In genomic region chr11:106158930-106159215, GRCm38 (mm10) we compare ENCODE assay signal across 8 mouse cellular contexts. TPM values are rescaled to one million over a fixed set of nuclear protein-coding genes. Genes with fewer than 3 reads are reported as not detected.
DNase-seq lines count a peak whose midpoint lies in the region; ATAC-seq and TF ChIP-seq lines count a peak whose summit lies in the region.

No protein-coding gene starts in this region.

- no peaks in the 10 kb centered on the region for H3K36me3 ChIP-seq in liver, adult 2 months (ENCODE audit: control insufficient read depth, insufficient read depth, low read length)
- H3K36me3 ChIP-seq in embryonic facial prominence, embryonic 12.5 days: peaks cover 61% of the 10 kb centered on the region
- peaks cover 50% of the 10 kb centered on the region for H3K36me3 ChIP-seq in intestine, embryonic 14.5 days (ENCODE audit: control insufficient read depth, insufficient read depth, low read length)
- H3K36me3 ChIP-seq in myocyte (ENCODE audit: control insufficient read depth, insufficient read depth): no peaks in the 10 kb centered on the region

- DNase-seq in liver, adult 2 months (ENCODE audit: extremely low read depth, low read depth, low spot score): no peak
- no peak for DNase-seq in liver
- peak; percentile 70 for DNase-seq in intestine, embryonic 14.5 days (ENCODE audit: low spot score)
- DNase-seq in adrenal gland, postnatal 10 days: no peak
- no peak for DNase-seq in gastrocnemius, postnatal 36 days
- no peak for DNase-seq in frontal cortex, postnatal 14 days (ENCODE audit: low spot score in 2 of 2)

- peak overlapping the region; percentile 92 for H3K4me2 ChIP-seq in embryonic facial prominence, embryonic 12.5 days (replicated peaks)
- H3K4me2 ChIP-seq in intestine, embryonic 14.5 days (ENCODE audit: low read length): peak overlapping the region; percentile 85
- H3K4me2 ChIP-seq in myocyte (ENCODE audit: low read depth): peak overlapping the region; percentile 63

- H3K27ac ChIP-seq in liver, adult 2 months (replicated peaks; ENCODE audit: insufficient read depth, low read depth, low read length): no peak overlapping the region
- H3K27ac ChIP-seq in embryonic facial prominence, embryonic 12.5 days: peak overlapping the region; percentile 99
- H3K27ac ChIP-seq in intestine, embryonic 14.5 days (ENCODE audit: low read depth): peak overlapping the region; percentile 96

- H3K4me1 ChIP-seq in liver, adult 2 months (ENCODE audit: control insufficient read depth, insufficient read depth, low read length): peaks cover 16% of the 10 kb centered on the region
- H3K4me1 ChIP-seq in embryonic facial prominence, embryonic 12.5 days: peaks cover 41% of the 10 kb centered on the region
- H3K4me1 ChIP-seq in intestine, embryonic 14.5 days (replicated peaks; ENCODE audit: control insufficient read depth, insufficient read depth, low read length): peaks cover 23% of the 10 kb centered on the region

- 47% methylated on average over 9 of the region's 9 CpGs for WGBS in liver, adult 2 months
- WGBS in embryonic facial prominence, embryonic 12.5 days: 28% methylated on average over 9 of the region's 9 CpGs
- 31% methylated on average over 9 of the region's 9 CpGs for WGBS in intestine, embryonic 14.5 days

- TF ChIP-seq CTCF in liver, adult 2 months (IDR thresholded peaks at IDR 0.05; ENCODE audit: low read depth, low read length): no peak

- intact Hi-C loops in gastrocnemius, postnatal 36 days (cut with DNase I): loop anchor here (5.0 kb wide), 2 partner anchors 83 to 238 kb away; no protein-coding TSS in a partner anchor

- no peaks in the 10 kb centered on the region for H3K9me3 ChIP-seq in embryonic facial prominence, embryonic 12.5 days
- H3K9me3 ChIP-seq in intestine, embryonic 14.5 days (ENCODE audit: control insufficient read depth, low read length): no peaks in the 10 kb centered on the region

- no peaks in the 10 kb centered on the region for H3K79me2 ChIP-seq in liver, adult 2 months (ENCODE audit: control insufficient read depth, insufficient read depth, low read length)
- H3K79me2 ChIP-seq in myocyte (ENCODE audit: control insufficient read depth, insufficient read depth): no peaks in the 10 kb centered on the region

- H3K27me3 ChIP-seq in liver, adult 2 months (ENCODE audit: control insufficient read depth, insufficient read depth, low read length): no peaks in the 10 kb centered on the region
- H3K27me3 ChIP-seq in embryonic facial prominence, embryonic 12.5 days: no peaks in the 10 kb centered on the region
- H3K27me3 ChIP-seq in intestine, embryonic 14.5 days (replicated peaks; ENCODE audit: control insufficient read depth, insufficient read depth, low read length): no peaks in the 10 kb centered on the region
- H3K27me3 ChIP-seq in myocyte (ENCODE audit: control insufficient read depth, insufficient read depth, insufficient read length): no peaks in the 10 kb centered on the region

- H3K9ac ChIP-seq in liver, adult 2 months (ENCODE audit: low read depth, low read length): peak overlapping the region; percentile 37; the same call in 1 of the 2 replicates
- peak overlapping the region; percentile 98 for H3K9ac ChIP-seq in embryonic facial prominence, embryonic 12.5 days
- peak overlapping the region; percentile 95 for H3K9ac ChIP-seq in intestine, embryonic 14.5 days (ENCODE audit: low read length)

- H3ac ChIP-seq in myocyte (ENCODE audit: control insufficient read depth, insufficient read length): no peak overlapping the region

- H3K4me3 ChIP-seq in liver, adult 2 months (ENCODE audit: insufficient read depth, low read depth, low read length): peak overlapping the region; percentile 66
- H3K4me3 ChIP-seq in embryonic facial prominence, embryonic 12.5 days: peak overlapping the region; percentile 87
- H3K4me3 ChIP-seq in intestine, embryonic 14.5 days (ENCODE audit: low read depth, low read length): peak overlapping the region; percentile 75
- peak overlapping the region; percentile 51 for H3K4me3 ChIP-seq in myocyte

- no peak for TF ChIP-seq POLR2A in liver, adult 2 months (IDR thresholded peaks at IDR 0.05; ENCODE audit: extremely low read depth, insufficient read depth, low read length)
- TF ChIP-seq POLR2A in myocyte (IDR thresholded peaks at IDR 0.05; ENCODE audit: insufficient read length, low read depth): no peak

- ATAC-seq in embryonic facial prominence, embryonic 12.5 days (ENCODE audit: insufficient number of reproducible peaks, insufficient read depth, low FRiP score, low TSS enrichment): peak; percentile 16; the same call in 1 of the 2 replicates
- ATAC-seq in intestine, embryonic 14.5 days (replicated peaks; ENCODE audit: low FRiP score, low TSS enrichment, low read depth): peak; percentile 20; the same call in 1 of the 2 replicates

TF ChIP-seq in myocyte, 11 proteins besides CTCF, POLR2A, EP300 and RAD21:
- TF ChIP-seq E2F4 (IDR thresholded peaks at IDR 0.05; ENCODE audit: insufficient read depth) (no peak), TCF3 (IDR thresholded peaks at IDR 0.05; ENCODE audit: insufficient read length, low read depth) (no peak), TCF12 (IDR thresholded peaks at IDR 0.05; ENCODE audit: insufficient read depth, poor library complexity, severe bottlenecking) (no peak), POLR2AphosphoS2 (IDR thresholded peaks at IDR 0.05; ENCODE audit: insufficient read length, low read depth) (no peak), MAX (IDR thresholded peaks at IDR 0.05; ENCODE audit: low read depth) (no peak), CEBPB (IDR thresholded peaks at IDR 0.05; ENCODE audit: insufficient read depth, poor library complexity, severe bottlenecking) (no peak), REST (IDR thresholded peaks at IDR 0.05; ENCODE audit: insufficient read depth, insufficient read length) (no peak), USF1 (IDR thresholded peaks at IDR 0.05; ENCODE audit: low read depth) (no peak), MYOG (IDR thresholded peaks at IDR 0.05; ENCODE audit: control insufficient read depth in 1 of 3, insufficient read depth in 1 of 3, insufficient read length in 2 of 3, low read depth in 2 of 3) (no peak), MYOD1 (IDR thresholded peaks at IDR 0.05; ENCODE audit: control insufficient read depth in 1 of 3, insufficient read length in 2 of 3, low read depth in 2 of 3) (no peak), SRF (IDR thresholded peaks at IDR 0.05; ENCODE audit: control insufficient read depth, insufficient read length, low read depth) (no peak)

RNA-seq across cellular contexts. Expression of gene Gm10840, which starts 1.8 kb away (rescaled TPM):
- not detected in 2 replicates for total RNA-seq in liver, adult 2 months (2014; rRNA removed)
- not detected in 2 replicates for polyA plus RNA-seq in liver, adult 2 months (2012; rRNA removed)
- not detected in 2 replicates for polyA plus RNA-seq in embryonic facial prominence, embryonic 12.5 days (2016; fragmentation: Nextera tagmentation; extraction: Ambion mirVana)
- polyA plus RNA-seq in intestine, embryonic 14.5 days (2014; fragmentation: Nextera tagmentation; extraction: Ambion mirVana): not detected in 2 replicates
- polyA plus RNA-seq in myocyte (2012; fragmentation: generic; extraction: Trizol): not detected
- total RNA-seq in adrenal gland, postnatal 10 days (2021): not detected
- not detected for total RNA-seq in gastrocnemius, postnatal 36 days (2021)

RNA-seq across cellular contexts. Expression of gene Limd2, which starts 1.8 kb away (rescaled TPM):
- 9.4 and 9.7 TPM in 2 replicates for total RNA-seq in liver, adult 2 months (2014; rRNA removed)
- 21.8 and 26.3 TPM in 2 replicates for polyA plus RNA-seq in liver, adult 2 months (2012; rRNA removed)
- 467 and 469 TPM in 2 replicates for polyA plus RNA-seq in embryonic facial prominence, embryonic 12.5 days (2016; fragmentation: Nextera tagmentation; extraction: Ambion mirVana)
- 129 and 153 TPM in 2 replicates for polyA plus RNA-seq in intestine, embryonic 14.5 days (2014; fragmentation: Nextera tagmentation; extraction: Ambion mirVana)
- 36.4 TPM for polyA plus RNA-seq in myocyte (2012; fragmentation: generic; extraction: Trizol)
- total RNA-seq in adrenal gland, postnatal 10 days (2021): 10 to 100 TPM; 40.4 to 43.1 TPM
- total RNA-seq in gastrocnemius, postnatal 36 days (2021): 1 to 10 TPM; 1.5 to 3.6 TPM

RNA-seq across cellular contexts. Expression of gene Strada, which starts 43.1 kb away (rescaled TPM):
- 1.8 and 2.8 TPM in 2 replicates for total RNA-seq in liver, adult 2 months (2014; rRNA removed)
- 3.1 and 3.9 TPM in 2 replicates for polyA plus RNA-seq in liver, adult 2 months (2012; rRNA removed)
- polyA plus RNA-seq in embryonic facial prominence, embryonic 12.5 days (2016; fragmentation: Nextera tagmentation; extraction: Ambion mirVana): 34.8 and 35.4 TPM in 2 replicates
- 20.6 and 25.1 TPM in 2 replicates for polyA plus RNA-seq in intestine, embryonic 14.5 days (2014; fragmentation: Nextera tagmentation; extraction: Ambion mirVana)
- 25.9 TPM for polyA plus RNA-seq in myocyte (2012; fragmentation: generic; extraction: Trizol)
- total RNA-seq in adrenal gland, postnatal 10 days (2021): 10 to 100 TPM; 12.1 to 16.1 TPM
- 10 to 100 TPM; 10.5 to 10.9 TPM for total RNA-seq in gastrocnemius, postnatal 36 days (2021)

RNA-seq across cellular contexts. Expression of gene Ccdc47, which starts 57.3 kb away (rescaled TPM):
- 42.6 and 48.9 TPM in 2 replicates for total RNA-seq in liver, adult 2 months (2014; rRNA removed)
- 12.8 and 16.9 TPM in 2 replicates for polyA plus RNA-seq in liver, adult 2 months (2012; rRNA removed)
- 79.4 and 81.7 TPM in 2 replicates for polyA plus RNA-seq in embryonic facial prominence, embryonic 12.5 days (2016; fragmentation: Nextera tagmentation; extraction: Ambion mirVana)
- 64.4 and 76.1 TPM in 2 replicates for polyA plus RNA-seq in intestine, embryonic 14.5 days (2014; fragmentation: Nextera tagmentation; extraction: Ambion mirVana)
- 31.6 TPM for polyA plus RNA-seq in myocyte (2012; fragmentation: generic; extraction: Trizol)
- total RNA-seq in adrenal gland, postnatal 10 days (2021): 10 to 100 TPM; 75.9 to 86.3 TPM
- total RNA-seq in gastrocnemius, postnatal 36 days (2021): 10 to 100 TPM; 60.0 to 68.3 TPM

RNA-seq across cellular contexts. Expression of gene Ddx42, which starts 57.9 kb away (rescaled TPM):
- 16.0 and 19.7 TPM in 2 replicates for total RNA-seq in liver, adult 2 months (2014; rRNA removed)
- polyA plus RNA-seq in liver, adult 2 months (2012; rRNA removed): 4.8 and 5.1 TPM in 2 replicates
- 103 and 104 TPM in 2 replicates for polyA plus RNA-seq in embryonic facial prominence, embryonic 12.5 days (2016; fragmentation: Nextera tagmentation; extraction: Ambion mirVana)
- polyA plus RNA-seq in intestine, embryonic 14.5 days (2014; fragmentation: Nextera tagmentation; extraction: Ambion mirVana): 66.5 and 80.8 TPM in 2 replicates
- 22.0 TPM for polyA plus RNA-seq in myocyte (2012; fragmentation: generic; extraction: Trizol)
- 10 to 100 TPM; 49.0 to 54.0 TPM for total RNA-seq in adrenal gland, postnatal 10 days (2021)
- total RNA-seq in gastrocnemius, postnatal 36 days (2021): 10 to 100 TPM; 19.1 to 22.2 TPM

Comparison
In these comparisons a context has a peak if more than half of its experiments do, and no peak if none do; other contexts are left out.
1. H3K9ac ChIP-seq: peak in every context shown above with its lines; median percentile 98 in embryonic facial prominence, embryonic 12.5 days; 95 in intestine, embryonic 14.5 days; 37 in liver, adult 2 months.